Mouse (Mus musculus) hindbrain, embryonic 14.5 days (tissue): ENCODE data around the gene Gdap2. TPM values are rescaled to one million over a fixed set of nuclear protein-coding genes. Genes with fewer than 3 reads are reported as not detected.

ENCODE experiments used
- ATAC-seq: fragments of 200-750 bp; cut with Nextera tagmentation; 2 replicates; pipeline ENCODE4 v1.8.0; 2017; ENCODE audit warnings: moderate number of reproducible peaks, mild to moderate bottlenecking, moderate TSS enrichment, moderate library complexity; ENCODE audit not compliant: low FRiP score
- DNase-seq: peaks from one replicate; pipeline ENCODE4 v3.0.0-alpha.2; 2015; ENCODE audit warnings: low spot score
- H3K27ac ChIP-seq: fragments of 300-500 bp; sonication (generic); 2 replicates; pipeline ENCODE4 v1.5.1; 2014; ENCODE audit warnings: mild to moderate bottlenecking, moderate library complexity
- H3K27me3 ChIP-seq: fragments of 300-500 bp; sonication (generic); 2 replicates; pipeline ENCODE4 v1.6.1; 2014; ENCODE audit warnings: mild to moderate bottlenecking, low read length, mixed read lengths; ENCODE audit not compliant: control insufficient read depth, insufficient read depth
- H3K36me3 ChIP-seq: fragments of 300-500 bp; sonication (generic); replicated peaks from 2 replicates; pipeline ENCODE4 v1.6.1; 2014; ENCODE audit not compliant: control insufficient read depth, insufficient read depth
- H3K4me1 ChIP-seq: fragments of 300-500 bp; sonication (generic); replicated peaks from 2 replicates; pipeline ENCODE4 v1.6.1; 2014; ENCODE audit warnings: antibody characterized with exemption, low read length, mixed read lengths; ENCODE audit not compliant: control insufficient read depth, insufficient read depth
- H3K4me2 ChIP-seq: fragments of 300-500 bp; sonication (generic); replicated peaks from 2 replicates; pipeline ENCODE4 v1.6.1; 2014; ENCODE audit warnings: mild to moderate bottlenecking, moderate library complexity
- H3K4me3 ChIP-seq: fragments of 300-500 bp; sonication (generic); replicated peaks from 2 replicates; pipeline ENCODE4 v1.5.1; 2014; ENCODE audit warnings: mild to moderate bottlenecking, low read length
- H3K9ac ChIP-seq: fragments of 300-500 bp; sonication (generic); 2 replicates; pipeline ENCODE4 v1.6.1; 2014
- H3K9me3 ChIP-seq: fragments of 300-500 bp; sonication (generic); 2 replicates; pipeline ENCODE4 v1.6.1; 2016; ENCODE audit warnings: low read length; ENCODE audit not compliant: control insufficient read depth
- WGBS: fragments of 180-500 bp; shearing (Covaris S2); extraction: QIAGEN DNeasy Blood & Tissue Kit; methylation state at CpG from one replicate; pipeline ENCODE4 v1.1.7; 2014; 5-methylcytosine and 5-hydroxymethylcytosine counted together
- polyA plus RNA-seq: library from polyadenylated mRNA; unstranded; fragments of >200 nt; fragmentation: Nextera tagmentation; extraction: Ambion mirVana; gene quantifications from 2 replicates; pipeline ENCODE4 v1.2.1, GENCODE M21; 2014

The Gdap2 gene
- polyA plus RNA-seq, 1 experiment from 2014 or later: 38.2 TPM

DNA sequence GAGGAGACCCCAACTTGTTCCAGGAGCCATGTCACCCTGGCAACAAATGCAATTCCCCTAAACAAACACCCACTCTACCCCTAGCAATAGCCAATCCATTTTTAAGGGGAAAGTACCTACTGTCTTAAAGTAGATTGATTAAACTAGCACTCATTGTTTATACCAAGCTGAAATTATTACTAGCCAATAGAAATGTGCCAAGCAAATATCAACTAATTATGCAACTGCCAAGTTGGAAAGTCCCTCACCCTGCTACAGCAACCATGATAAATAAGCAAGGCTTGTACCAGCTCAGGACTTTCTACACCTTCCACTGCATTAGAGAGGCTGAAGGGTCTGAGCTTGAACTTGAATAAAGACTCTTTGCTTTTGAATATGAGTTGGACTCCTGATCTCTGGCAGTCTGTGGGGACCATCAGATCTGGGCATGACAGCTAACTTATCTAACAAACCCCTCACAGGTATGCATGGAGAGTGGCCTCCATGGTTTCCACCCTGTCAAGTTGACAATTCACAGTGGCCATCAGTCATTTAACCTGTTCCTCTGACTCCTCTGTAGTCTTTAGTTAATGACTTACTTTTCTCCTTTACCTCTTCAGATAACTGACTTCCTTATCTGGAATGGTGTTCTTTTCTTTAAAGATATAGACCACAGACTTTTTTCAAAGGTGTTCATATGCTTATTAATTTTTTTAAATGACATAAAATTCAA, 74.7 kb downstream of the Gdap2 start:
- DNase-seq (no peak), ATAC-seq (no peak)
- no peak overlapping the region for H3K27ac ChIP-seq
- H3K9ac ChIP-seq: no peak overlapping the region
- H3K36me3 ChIP-seq: no peaks in the 10 kb centered on the region
- no peaks in the 10 kb centered on the region for H3K27me3 ChIP-seq
- H3K4me3 ChIP-seq: no peak overlapping the region
- H3K4me1 ChIP-seq: no peaks in the 10 kb centered on the region
- H3K4me2 ChIP-seq: no peak overlapping the region
- H3K9me3 ChIP-seq: no peaks in the 10 kb centered on the region

DNA sequence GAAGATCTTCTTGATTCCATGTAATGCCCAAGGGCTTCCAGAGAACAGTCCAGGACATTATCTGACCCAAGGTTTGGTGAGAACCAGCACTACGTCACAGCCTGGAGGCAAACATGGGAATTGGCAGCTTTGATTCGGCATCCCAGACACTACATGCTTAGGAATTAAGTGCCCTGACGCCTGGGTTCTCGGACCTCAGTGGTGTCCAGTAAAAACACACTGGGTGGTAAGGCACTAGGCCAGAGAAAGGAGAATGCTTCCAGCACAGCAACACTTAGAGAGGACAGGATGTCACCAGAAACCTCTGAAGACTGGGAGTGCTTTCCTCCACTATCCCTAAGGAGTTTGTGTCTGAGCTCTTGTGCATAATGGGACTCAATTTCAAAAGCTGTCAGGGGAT, 80.0 kb downstream of the Gdap2 start:
- WGBS: 94% methylated on average over 4 of the region's 4 CpGs
- no peak overlapping the region for H3K4me3 ChIP-seq

GRCm38 (mm10) chr3:100246286-100246825, 84.2 kb downstream of the Gdap2 start:
- DNase-seq (no peak), ATAC-seq (no peak)
- H3K27me3 ChIP-seq: no peaks in the 10 kb centered on the region
- H3K9me3 ChIP-seq: no peaks in the 10 kb centered on the region
- WGBS: 54% methylated on average over 4 of the region's 4 CpGs
- no peaks in the 10 kb centered on the region for H3K36me3 ChIP-seq
- no peak overlapping the region for H3K4me3 ChIP-seq
- H3K27ac ChIP-seq: no peak overlapping the region
- no peak overlapping the region for H3K9ac ChIP-seq
- no peak overlapping the region for H3K4me2 ChIP-seq
- H3K4me1 ChIP-seq: no peaks in the 10 kb centered on the region

More for the DNA sequence above, 80.0 kb downstream of the Gdap2 start:
- Histone ChIP-seq H3K9me3 (no peaks in the 10 kb centered on the region), H3K4me1 (no peaks in the 10 kb centered on the region), H3K27me3 (no peaks in the 10 kb centered on the region), H3K4me2 (no peak overlapping the region), H3K36me3 (no peaks in the 10 kb centered on the region), H3K27ac (no peak overlapping the region), H3K9ac (no peak overlapping the region)
- no peak for ATAC-seq
- DNase-seq: no peak

Other genes with a start within 250 kb of the Gdap2 start
- 30.6 and 36.4 TPM in 2 replicates for gene Wdr3, start within 50 bp of the Gdap2 start, polyA plus RNA-seq